Mouse (Mus musculus): ENCODE results near the gene Pgm2. TPM values are rescaled to one million over a fixed set of nuclear protein-coding genes. Genes with fewer than 3 reads are reported as not detected.

Pgm2 gene
- polyA plus RNA-seq, 1 experiment from 2014 or later, result 16.6 TPM

Small RNAs within 50 kb of the gene (microRNA-seq; reads per million reads assigned to microRNA genes)
- not detected for gene Gm22395
- not detected for gene Gm23967

Other genes starting within 250 kb of the Pgm2 start
- gene Rell1, start 124.1 kb upstream of the Pgm2 start, polyA plus RNA-seq (2015; fragmentation: Nextera tagmentation; extraction: Ambion mirVana), result 7.9 and 9.1 TPM in 2 replicates
- gene Tbc1d1, start 63.4 kb downstream of the Pgm2 start, polyA plus RNA-seq (2015; fragmentation: Nextera tagmentation; extraction: Ambion mirVana), result 8.5 and 8.8 TPM in 2 replicates

All from midbrain, embryonic 16.5 days (tissue).